Mouse (Mus musculus): ENCODE data around the gene Drd4.

DNA sequence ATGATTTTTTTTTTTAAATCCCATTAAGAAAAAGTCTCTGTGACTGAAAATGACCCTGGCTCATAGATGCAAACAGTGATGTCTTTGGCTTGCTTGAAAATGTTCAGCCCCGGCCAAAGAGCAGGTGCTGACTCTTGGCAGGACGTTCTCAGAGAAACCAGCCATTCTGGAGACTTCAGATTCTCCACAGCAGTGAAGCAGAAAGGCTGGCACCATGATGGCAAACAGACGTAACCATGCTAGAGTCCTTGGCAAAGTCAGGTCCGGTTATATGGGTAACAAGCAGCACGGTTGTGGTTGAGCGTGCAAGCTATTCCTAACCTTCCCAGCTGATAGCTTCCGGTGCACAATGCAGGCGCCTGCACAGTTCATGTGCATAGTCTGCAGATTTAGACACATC lies 7.4 kb downstream of the Drd4 start:
- TF ChIP-seq POLR2A (IDR thresholded peaks at IDR 0.05; ENCODE audit: low read depth, low read length) (no peak), CTCF (conservative IDR thresholded peaks at IDR 0.05; ENCODE audit: insufficient read depth, insufficient read length, low read depth, low read length) (no peak)

Measured in kidney, adult 2 months (tissue).